Mouse (Mus musculus) liver, embryonic 16.5 days (tissue): Measurements from ENCODE around the gene Anapc11. TPM values are rescaled to one million over a fixed set of nuclear protein-coding genes. Genes with fewer than 3 reads are reported as not detected.

Experiments
- ATAC-seq: fragments of 200-750 bp; cut with Nextera tagmentation; 2 replicates; pipeline ENCODE4 v1.8.0; 2017; ENCODE audit warnings: low read depth, mild to moderate bottlenecking, moderate number of reproducible peaks, moderate library complexity
- H3K27ac ChIP-seq: fragments of 300-500 bp; sonication (generic); 2 replicates; pipeline ENCODE4 v1.5.1; 2014; ENCODE audit warnings: mild to moderate bottlenecking, low read length
- H3K27me3 ChIP-seq: fragments of 300-500 bp; sonication (generic); 2 replicates; pipeline ENCODE4 v1.6.1; 2014; ENCODE audit warnings: low read depth, low read length, mixed read lengths; ENCODE audit not compliant: control insufficient read depth, insufficient read depth
- H3K36me3 ChIP-seq: fragments of 300-500 bp; sonication (generic); 2 replicates; pipeline ENCODE4 v1.6.1; 2014; ENCODE audit warnings: mild to moderate bottlenecking; ENCODE audit not compliant: control insufficient read depth, insufficient read depth
- H3K4me1 ChIP-seq: fragments of 300-500 bp; sonication (generic); 2 replicates; pipeline ENCODE4 v1.6.1; 2014; ENCODE audit warnings: low read depth, low read length, mixed read lengths; ENCODE audit not compliant: control insufficient read depth
- H3K4me2 ChIP-seq: fragments of 300-500 bp; sonication (generic); 2 replicates; pipeline ENCODE4 v1.6.1; 2014; ENCODE audit warnings: low read depth, low read length, mixed read lengths
- H3K4me3 ChIP-seq: fragments of 300-500 bp; sonication (generic); 2 replicates; pipeline ENCODE4 v1.5.1; 2014; ENCODE audit warnings: low read depth, mild to moderate bottlenecking, low read length
- H3K9ac ChIP-seq: fragments of 300-500 bp; sonication (generic); 2 replicates; pipeline ENCODE4 v1.6.1; 2014; ENCODE audit warnings: low read depth, low read length
- H3K9me3 ChIP-seq: fragments of 300-500 bp; sonication (generic); replicated peaks from 2 replicates; pipeline ENCODE4 v1.6.1; 2016; ENCODE audit warnings: low read length; ENCODE audit not compliant: control insufficient read depth
- WGBS: fragments of 180-500 bp; shearing (Covaris S2); extraction: QIAGEN DNeasy Blood & Tissue Kit; methylation state at CpG from one replicate; pipeline ENCODE4 v1.1.7; 2014; ENCODE audit not compliant: insufficient replicate concordance; 5-methylcytosine and 5-hydroxymethylcytosine counted together
- polyA plus RNA-seq: library from polyadenylated mRNA; unstranded; fragments of >200 nt; fragmentation: Nextera tagmentation; extraction: Ambion mirVana; gene quantifications from 2 replicates; pipeline ENCODE4 v1.2.1, GENCODE M21; 2015

The Anapc11 gene
- polyA plus RNA-seq, 1 experiment from 2014 or later: 67.8 TPM

- no peaks in the 10 kb centered on the region for H3K9me3 ChIP-seq
- H3K27me3 ChIP-seq: peaks cover 5% of the 10 kb centered on the region
- peaks cover 19% of the 10 kb centered on the region for H3K36me3 ChIP-seq
- WGBS: 26% methylated on average over 8 of the region's 8 CpGs
- H3K4me2 ChIP-seq: peak overlapping the region; percentile 59; the same call in 1 of the 2 replicates
- ATAC-seq: peak; percentile 61
- peaks cover 11% of the 10 kb centered on the region for H3K4me1 ChIP-seq
- no peak overlapping the region for H3K27ac ChIP-seq
- H3K4me3 ChIP-seq: no peak overlapping the region
- H3K9ac ChIP-seq: no peak overlapping the region
Measured at GRCm38 (mm10) chr11:120609250-120609649, 11.0 kb downstream of the Anapc11 start.

GRCm38 (mm10) chr11:120610477-120611046 is 12.3 kb downstream of the Anapc11 start:
- WGBS: 75% methylated on average over 9 of the region's 9 CpGs
- Histone ChIP-seq H3K36me3 (peaks cover 19% of the 10 kb centered on the region), H3K4me2 (no peak overlapping the region), H3K9me3 (no peaks in the 10 kb centered on the region), H3K9ac (no peak overlapping the region), H3K4me3 (no peak overlapping the region), H3K4me1 (peaks cover 12% of the 10 kb centered on the region), H3K27me3 (peaks cover 5% of the 10 kb centered on the region), H3K27ac (no peak overlapping the region)
- ATAC-seq: no peak

GRCm38 (mm10) chr11:120612763-120613162 is 14.5 kb downstream of the Anapc11 start:
- WGBS: 34% methylated on average over 6 of the region's 6 CpGs
- H3K9ac ChIP-seq: no peak overlapping the region
- peaks cover 5% of the 10 kb centered on the region for H3K27me3 ChIP-seq
- H3K4me2 ChIP-seq: no peak overlapping the region
- H3K27ac ChIP-seq: no peak overlapping the region
- 0 out of 2 replicates have a peak, but pooled peaks have one; percentile 9 for ATAC-seq
- H3K4me3 ChIP-seq: no peak overlapping the region
- no peaks in the 10 kb centered on the region for H3K9me3 ChIP-seq
- peaks cover 19% of the 10 kb centered on the region for H3K36me3 ChIP-seq
- H3K4me1 ChIP-seq: peaks cover 30% of the 10 kb centered on the region

GRCm38 (mm10) chr11:120613481-120613972 is 15.3 kb downstream of the Anapc11 start:
- Histone ChIP-seq H3K4me1 (peaks cover 37% of the 10 kb centered on the region), H3K4me2 (no peak overlapping the region), H3K4me3 (no peak overlapping the region)

GRCm38 (mm10) chr11:120613976-120614375 is 15.8 kb downstream of the Anapc11 start:
- 83% methylated on average over 8 of the region's 8 CpGs for WGBS
- no peak overlapping the region for H3K9ac ChIP-seq
- H3K27me3 ChIP-seq: no peaks in the 10 kb centered on the region
- ATAC-seq: no peak
- H3K9me3 ChIP-seq: no peaks in the 10 kb centered on the region
- H3K4me2 ChIP-seq: no peak overlapping the region
- peaks cover 40% of the 10 kb centered on the region for H3K4me1 ChIP-seq
- no peak overlapping the region for H3K4me3 ChIP-seq
- peaks cover 29% of the 10 kb centered on the region for H3K36me3 ChIP-seq
- no peak overlapping the region for H3K27ac ChIP-seq

More at GRCm38 (mm10) chr11:120613481-120613972, 15.3 kb downstream of the Anapc11 start:
- 83% methylated on average over 10 of the region's 10 CpGs for WGBS
- ATAC-seq: no peak
- H3K36me3 ChIP-seq: peaks cover 24% of the 10 kb centered on the region
- H3K27me3 ChIP-seq: peaks cover 1% of the 10 kb centered on the region
- H3K27ac ChIP-seq: no peak overlapping the region
- no peaks in the 10 kb centered on the region for H3K9me3 ChIP-seq
- no peak overlapping the region for H3K9ac ChIP-seq

GRCm38 (mm10) chr11:120615167-120615566 is 16.9 kb downstream of the Anapc11 start:
- Histone ChIP-seq H3K9me3 (no peaks in the 10 kb centered on the region), H3K36me3 (peaks cover 40% of the 10 kb centered on the region), H3K27ac (no peak overlapping the region), H3K4me1 (peaks cover 32% of the 10 kb centered on the region), H3K9ac (no peak overlapping the region), H3K4me3 (no peak overlapping the region), H3K27me3 (no peaks in the 10 kb centered on the region), H3K4me2 (no peak overlapping the region)
- WGBS: 85% methylated on average over 6 of the region's 6 CpGs
- ATAC-seq: no peak

GRCm38 (mm10) chr11:120615606-120616203 is 17.5 kb downstream of the Anapc11 start:
- Histone ChIP-seq H3K4me1 (peaks cover 32% of the 10 kb centered on the region), H3K4me3 (peak overlapping the region; percentile 16), H3K9ac (peak overlapping the region; percentile 28; the same call in 1 of the 2 replicates), H3K9me3 (no peaks in the 10 kb centered on the region), H3K27me3 (no peaks in the 10 kb centered on the region), H3K27ac (no peak overlapping the region; the same call in 1 of the 2 replicates), H3K36me3 (peaks cover 46% of the 10 kb centered on the region), H3K4me2 (peak overlapping the region; percentile 90)
- no peak for ATAC-seq
- WGBS: 77% methylated on average over 11 of the region's 11 CpGs

GRCm38 (mm10) chr11:120616617-120617294 is 18.5 kb downstream of the Anapc11 start:
- peak overlapping the region; percentile 86 for H3K27ac ChIP-seq
- peaks cover 48% of the 10 kb centered on the region for H3K36me3 ChIP-seq
- ATAC-seq: peak; percentile 15
- H3K4me2 ChIP-seq: peak overlapping the region; percentile 90
- H3K27me3 ChIP-seq: no peaks in the 10 kb centered on the region
- WGBS: 32% methylated on average over 4 of the region's 4 CpGs
- peak overlapping the region; percentile 88 for H3K4me3 ChIP-seq
- H3K9me3 ChIP-seq: no peaks in the 10 kb centered on the region
- peak overlapping the region; percentile 78 for H3K9ac ChIP-seq
- H3K4me1 ChIP-seq: peaks cover 32% of the 10 kb centered on the region
